Mouse (Mus musculus) erythroblast, embryonic 14.5 days (primary cell): ENCODE measurements around the gene Ankrd13b.

Experiments used
- GATA1 ChIP-seq: IDR thresholded peaks from 2 replicates; pipeline ENCODE4 v1.6.1; 2012; ENCODE audit warnings: low read length, inconsistent platforms, mixed read lengths
- TAL1 ChIP-seq: IDR thresholded peaks from 3 replicates; pipeline ENCODE4 v1.6.1; 2012; ENCODE audit warnings: low read length, inconsistent platforms, mixed read lengths

GRCm38 (mm10) chr11:77500361-77501325 is 11.2 kb upstream of the Ankrd13b start:
- no peak for TF ChIP-seq GATA1
- no peak for TF ChIP-seq TAL1
